Mouse (Mus musculus) heart, embryonic 16.5 days (tissue): ENCODE results near the gene Cep104. TPM values are rescaled to one million over a fixed set of nuclear protein-coding genes. Genes with fewer than 3 reads are reported as not detected.
A peak's percentile ranks its signal among the peaks of the same experiment; 100 is the strongest.

Source experiments
- ATAC-seq: fragments of 200-750 bp; cut with Nextera tagmentation; replicated peaks from 2 replicates; pipeline ENCODE4 v1.8.0; 2017; ENCODE audit warnings: moderate number of reproducible peaks; ENCODE audit not compliant: insufficient read depth, low FRiP score; ENCODE audit errors: extremely low read depth
- H3K27ac ChIP-seq: fragments of 300-500 bp; sonication (generic); 2 replicates; pipeline ENCODE4 v1.5.1; 2014; ENCODE audit warnings: mild to moderate bottlenecking, low read length, control low read depth, moderate library complexity
- H3K27me3 ChIP-seq: fragments of 300-500 bp; sonication (generic); 2 replicates; pipeline ENCODE4 v1.6.1; 2014; ENCODE audit warnings: low read length, mixed read lengths; ENCODE audit not compliant: control insufficient read depth, insufficient read depth
- H3K36me3 ChIP-seq: fragments of 300-500 bp; sonication (generic); 2 replicates; pipeline ENCODE4 v1.6.1; 2014; ENCODE audit not compliant: control insufficient read depth, insufficient read depth
- H3K4me1 ChIP-seq: fragments of 300-500 bp; sonication (generic); 2 replicates; pipeline ENCODE4 v1.6.1; 2014; ENCODE audit warnings: low read length, mixed read lengths; ENCODE audit not compliant: control insufficient read depth, insufficient read depth
- H3K4me2 ChIP-seq: fragments of 300-500 bp; sonication (generic); 2 replicates; pipeline ENCODE4 v1.6.1; 2014; ENCODE audit warnings: low read depth, mild to moderate bottlenecking, control low read depth, low read length
- H3K4me3 ChIP-seq: fragments of 300-500 bp; sonication (generic); 2 replicates; pipeline ENCODE4 v1.5.1; 2014; ENCODE audit warnings: mild to moderate bottlenecking, control low read depth, low read length
- H3K9ac ChIP-seq: fragments of 300-500 bp; sonication (generic); 2 replicates; pipeline ENCODE4 v1.6.1; 2014; ENCODE audit warnings: low read length, control low read depth
- H3K9me3 ChIP-seq: fragments of 300-500 bp; sonication (generic); replicated peaks from 2 replicates; pipeline ENCODE4 v1.6.1; 2016; ENCODE audit warnings: low read length; ENCODE audit not compliant: control insufficient read depth
- WGBS: fragments of 180-500 bp; shearing (Covaris S2); extraction: QIAGEN DNeasy Blood & Tissue Kit; methylation state at CpG from one replicate; pipeline ENCODE4 v1.1.7; 2014; 5-methylcytosine and 5-hydroxymethylcytosine counted together
- polyA plus RNA-seq: library from polyadenylated mRNA; unstranded; fragments of >200 nt; fragmentation: Nextera tagmentation; extraction: Ambion mirVana; gene quantifications from 2 replicates; pipeline ENCODE4 v1.2.1, GENCODE M21; 2015

Gene Cep104
- polyA plus RNA-seq, 1 experiment from 2014 or later, result 14.1 TPM

GRCm38 (mm10) chr4:154011646-154012089 is 36.7 kb downstream of the Cep104 start, which contains the start of gene Lrrc47:
Gene Lrrc47, plus strand, starts transcription at chr4:154011731.
- Histone ChIP-seq H3K9me3 (no peaks in the 10 kb centered on the region), H3K36me3 (peaks cover 24% of the 10 kb centered on the region), H3K27ac (peak within 1 kb of the TSS; percentile 54), H3K4me1 (peaks cover 13% of the 10 kb centered on the region), H3K4me2 (peak within 1 kb of the TSS; percentile 97), H3K27me3 (no peaks in the 10 kb centered on the region), H3K9ac (peak within 1 kb of the TSS; percentile 94), H3K4me3 (peak within 1 kb of the TSS; percentile 84)
- ATAC-seq, result peak; percentile 96
- under 1% methylated on average over 59 of the region's 59 CpGs for WGBS

- Histone ChIP-seq H3K36me3 (peaks cover 26% of the 10 kb centered on the region), H3K4me2 (peak overlapping the region; percentile 97), H3K9ac (peak overlapping the region; percentile 94), H3K9me3 (no peaks in the 10 kb centered on the region), H3K4me3 (peak overlapping the region; percentile 84), H3K27me3 (no peaks in the 10 kb centered on the region), H3K27ac (peak overlapping the region; percentile 54), H3K4me1 (peaks cover 13% of the 10 kb centered on the region)
- peak; percentile 12; the same call in 1 of the 2 replicates for ATAC-seq
- WGBS, result under 1% methylated on average over 55 of the region's 55 CpGs
Measured at GRCm38 (mm10) chr4:154012132-154012882, 37.3 kb downstream of the Cep104 start.

GRCm38 (mm10) chr4:154015476-154015875 is 40.5 kb downstream of the Cep104 start:
- Histone ChIP-seq H3K4me1 (peaks cover 13% of the 10 kb centered on the region), H3K4me3 (no peak overlapping the region), H3K36me3 (peaks cover 53% of the 10 kb centered on the region), H3K4me2 (no peak overlapping the region), H3K9ac (no peak overlapping the region), H3K9me3 (no peaks in the 10 kb centered on the region), H3K27me3 (no peaks in the 10 kb centered on the region), H3K27ac (no peak overlapping the region)
- WGBS, result 91% methylated on average over 11 of the region's 11 CpGs
- no peak for ATAC-seq

DNA sequence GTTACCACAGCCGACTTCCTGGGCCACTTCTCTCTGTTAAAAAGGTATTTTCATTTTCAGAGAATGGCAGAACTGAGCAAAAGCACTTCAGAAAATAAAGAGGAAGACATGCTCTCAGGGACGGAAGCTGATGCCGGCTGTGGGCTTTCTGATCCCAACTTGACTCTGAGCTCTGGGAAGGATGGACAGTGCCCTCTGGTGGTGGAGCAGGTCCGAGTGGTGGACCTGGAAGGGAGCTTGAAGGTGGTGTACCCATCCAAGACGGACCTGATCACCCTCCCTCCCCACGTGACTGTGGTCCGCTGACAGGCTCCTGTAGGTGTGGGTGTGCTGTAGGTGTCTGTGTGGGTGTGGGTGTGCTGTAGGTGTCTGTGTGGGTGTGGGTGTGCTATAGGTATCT is 44.6 kb downstream of the Cep104 start:
- H3K27ac ChIP-seq, result no peak overlapping the region
- 68% methylated on average over 7 of the region's 7 CpGs for WGBS
- ATAC-seq, result no peak
- H3K4me2 ChIP-seq, result no peak overlapping the region
- H3K4me3 ChIP-seq, result no peak overlapping the region
- no peak overlapping the region for H3K9ac ChIP-seq
- H3K4me1 ChIP-seq, result peaks cover 14% of the 10 kb centered on the region
- H3K36me3 ChIP-seq, result peaks cover 64% of the 10 kb centered on the region
- no peaks in the 10 kb centered on the region for H3K27me3 ChIP-seq
- no peaks in the 10 kb centered on the region for H3K9me3 ChIP-seq

DNA sequence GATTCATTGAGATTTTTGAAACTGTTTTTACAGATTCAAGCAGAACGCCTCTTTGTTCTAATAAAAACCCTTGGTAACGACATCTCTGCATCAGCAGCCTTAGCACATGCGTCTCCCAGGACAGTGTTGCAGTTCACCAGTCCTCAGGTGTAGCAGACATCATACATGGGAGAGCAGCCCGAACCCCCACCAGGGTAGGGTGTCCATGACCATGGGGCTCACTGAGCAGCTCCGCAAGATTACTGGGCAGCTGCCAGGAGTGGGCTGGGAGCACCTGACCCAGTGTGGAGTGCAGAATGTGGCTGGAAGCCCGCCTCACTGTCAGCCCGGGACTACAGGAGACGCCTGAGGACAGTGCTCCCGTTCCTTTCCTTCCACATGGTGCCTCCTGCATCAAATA is 46.4 kb downstream of the Cep104 start:
- H3K27ac ChIP-seq, result no peak overlapping the region
- no peaks in the 10 kb centered on the region for H3K9me3 ChIP-seq
- no peak for ATAC-seq
- WGBS, result 77% methylated on average over 9 of the region's 9 CpGs
- no peaks in the 10 kb centered on the region for H3K27me3 ChIP-seq
- no peak overlapping the region for H3K4me2 ChIP-seq
- H3K36me3 ChIP-seq, result peaks cover 49% of the 10 kb centered on the region
- H3K9ac ChIP-seq, result no peak overlapping the region
- H3K4me3 ChIP-seq, result no peak overlapping the region
- H3K4me1 ChIP-seq, result peaks cover 25% of the 10 kb centered on the region

DNA sequence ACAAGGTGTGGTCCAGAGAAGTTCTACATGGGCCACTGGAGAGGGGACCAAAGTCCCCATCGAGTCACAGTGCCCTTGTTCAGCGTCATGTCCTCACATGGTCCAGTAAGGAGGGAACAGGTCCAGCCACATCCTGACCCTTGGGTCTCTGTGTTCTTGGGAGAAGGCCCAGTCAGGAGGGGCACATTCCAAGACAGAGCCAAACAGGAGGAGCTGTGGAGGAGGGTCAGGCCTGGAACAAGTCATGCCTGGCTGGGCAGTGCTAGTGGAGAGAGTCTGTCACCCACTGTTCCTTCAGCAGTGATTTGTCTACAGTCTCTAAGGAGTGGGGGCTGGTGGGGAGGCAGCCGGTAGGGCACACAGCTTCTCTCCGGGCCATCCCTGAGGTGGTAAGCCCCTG is 47.4 kb downstream of the Cep104 start:
- ATAC-seq, result no peak
- H3K4me2 ChIP-seq, result no peak overlapping the region
- H3K9me3 ChIP-seq, result no peaks in the 10 kb centered on the region
- H3K4me1 ChIP-seq, result peaks cover 25% of the 10 kb centered on the region
- H3K9ac ChIP-seq, result no peak overlapping the region
- peaks cover 40% of the 10 kb centered on the region for H3K36me3 ChIP-seq
- H3K4me3 ChIP-seq, result no peak overlapping the region
- H3K27ac ChIP-seq, result peak overlapping the region; percentile 0
- H3K27me3 ChIP-seq, result peaks cover 2% of the 10 kb centered on the region; the same call in 1 of the 2 replicates
- 67% methylated on average over 4 of the region's 4 CpGs for WGBS

DNA sequence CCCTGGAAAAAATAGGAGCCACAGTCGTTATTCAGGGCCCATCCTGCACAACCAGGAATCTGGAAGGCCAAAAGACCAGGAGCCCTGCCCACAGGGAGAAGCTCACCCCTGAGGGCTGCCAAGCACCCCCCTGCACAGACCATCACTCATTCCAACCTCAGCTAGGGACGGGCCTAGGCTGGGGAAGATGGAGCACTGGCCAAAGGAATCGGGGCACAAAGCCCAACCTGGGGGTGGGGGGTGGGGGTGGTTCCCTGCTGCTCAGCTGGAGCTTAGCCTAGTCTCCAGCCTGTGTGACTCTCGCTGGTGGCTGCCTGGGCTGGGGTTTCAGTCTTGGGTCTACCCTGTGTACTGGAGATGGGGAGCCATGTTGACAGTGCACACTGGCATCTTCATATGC is 47.9 kb downstream of the Cep104 start:
- peaks cover 37% of the 10 kb centered on the region for H3K36me3 ChIP-seq
- H3K4me1 ChIP-seq, result peaks cover 25% of the 10 kb centered on the region
- ATAC-seq, result no peak
- no peak overlapping the region for H3K4me2 ChIP-seq
- no peak overlapping the region for H3K9ac ChIP-seq
- H3K4me3 ChIP-seq, result no peak overlapping the region
- 39% methylated on average over 4 of the region's 4 CpGs for whole genome bisulfite sequencing
- peaks cover 2% of the 10 kb centered on the region; the same call in 1 of the 2 replicates for H3K27me3 ChIP-seq
- H3K9me3 ChIP-seq, result no peaks in the 10 kb centered on the region
- peak overlapping the region; percentile 0 for H3K27ac ChIP-seq

- Histone ChIP-seq H3K4me3 (peak overlapping the region; percentile 63; the same call in 1 of the 2 replicates), H3K4me1 (peaks cover 25% of the 10 kb centered on the region), H3K4me2 (peak overlapping the region; percentile 63), H3K27me3 (peaks cover 2% of the 10 kb centered on the region; the same call in 1 of the 2 replicates), H3K27ac (peak overlapping the region; percentile 79; the same call in 1 of the 2 replicates), H3K9ac (no peak overlapping the region; the same call in 1 of the 2 replicates), H3K9me3 (no peaks in the 10 kb centered on the region), H3K36me3 (peaks cover 26% of the 10 kb centered on the region)
- ATAC-seq, result peak; percentile 38
- WGBS, result 5% methylated on average over 8 of the region's 8 CpGs
Measured at GRCm38 (mm10) chr4:154023754-154024601, 49.0 kb downstream of the Cep104 start.
